Mouse (Mus musculus) stomach, postnatal 0 days (tissue): ENCODE measurements around the gene Mtus2.

ENCODE experiments used
- CTCF ChIP-seq: IDR thresholded peaks from 2 replicates; pipeline ENCODE4 v1.5.1; 2016; ENCODE audit warnings: antibody characterized with exemption, low read depth, mild to moderate bottlenecking, moderate library complexity
- EP300 ChIP-seq: optimal IDR thresholded peaks from 2 replicates; pipeline ENCODE3; 2016; ENCODE audit warnings: antibody characterized with exemption

DNA sequence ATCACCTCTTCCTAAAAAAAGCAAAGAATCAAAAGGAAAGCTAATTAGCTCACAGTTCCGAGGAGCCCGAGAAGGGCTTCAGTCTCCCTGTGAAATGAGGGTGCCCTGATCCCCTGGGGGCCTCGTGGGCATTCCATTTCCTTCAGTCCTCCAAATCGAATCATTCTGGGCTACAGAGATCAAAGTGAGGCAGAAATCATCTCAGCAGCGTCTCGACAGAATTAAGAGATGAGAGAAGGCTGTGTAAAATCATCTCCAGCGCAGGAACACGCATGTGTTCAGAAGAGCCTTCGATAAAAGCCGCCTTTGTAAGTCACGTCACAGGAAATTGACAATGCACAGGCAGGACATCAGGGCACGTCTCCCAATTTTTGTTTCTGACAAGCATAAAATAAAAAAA is 167.2 kb downstream of the Mtus2 start:
- no peak for TF ChIP-seq CTCF
- no peak for TF ChIP-seq EP300
